Mouse (Mus musculus): Measurements from ENCODE around the gene Arhgap18. TPM values are rescaled to one million over a fixed set of nuclear protein-coding genes. Genes with fewer than 3 reads are reported as not detected.

The Arhgap18 gene
- polyA plus RNA-seq, 1 experiment from 2014 or later, result 9.7 TPM

DNA sequence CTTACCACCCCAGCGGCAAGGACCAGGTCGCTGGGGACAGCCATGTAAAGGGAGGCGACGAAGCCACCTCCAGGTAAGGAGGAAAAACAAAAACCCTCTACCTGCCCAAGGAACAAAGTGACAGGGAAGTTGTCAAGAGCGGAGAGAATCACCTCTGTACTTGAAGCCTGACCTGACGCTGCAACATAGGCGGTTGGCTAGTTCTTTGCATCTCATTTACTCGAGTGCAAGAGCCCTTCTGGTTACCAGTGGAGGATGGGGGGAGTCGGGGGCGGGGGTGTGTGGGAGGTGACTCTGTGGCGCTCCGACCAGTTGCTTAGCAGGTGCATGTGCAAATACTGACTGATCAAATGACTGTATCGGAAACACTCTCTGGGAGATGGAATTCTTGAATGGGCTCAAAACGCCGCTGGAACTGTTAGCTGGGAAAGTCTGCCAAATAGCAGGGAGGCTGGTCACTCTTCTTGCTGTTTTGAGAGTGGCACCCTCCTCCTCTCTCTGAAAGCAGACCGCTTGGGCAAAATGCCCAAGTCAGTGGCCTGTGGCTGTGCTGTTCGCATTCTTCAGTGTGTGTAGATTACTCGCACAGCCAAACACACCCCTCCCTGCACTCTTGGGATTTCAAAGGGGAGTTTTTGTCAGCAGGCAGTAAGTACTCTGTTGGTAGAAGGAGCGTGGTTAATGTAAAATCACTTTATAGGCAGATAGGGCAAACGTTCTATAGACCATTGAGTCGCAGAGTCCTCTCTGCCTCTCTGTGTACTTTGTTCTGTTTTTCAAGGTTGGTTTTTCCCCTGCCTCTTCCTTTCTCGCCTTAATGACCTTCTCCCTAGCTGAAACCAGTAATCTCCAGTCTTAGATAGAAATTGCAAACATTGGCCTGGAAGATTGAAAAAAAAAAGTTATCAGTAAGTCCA is 19.7 kb downstream of the Arhgap18 start:
- H3K4me1 ChIP-seq (ENCODE audit: control insufficient read depth, low read depth, low read length), result peaks cover 29% of the 10 kb centered on the region
- no peaks in the 10 kb centered on the region for H3K36me3 ChIP-seq (ENCODE audit: control insufficient read depth, insufficient read depth)
- H3K9ac ChIP-seq (ENCODE audit: low read depth, low read length), result peak overlapping the region; percentile 69
- H3K27me3 ChIP-seq (ENCODE audit: control insufficient read depth, insufficient read depth, low read depth, low read length), result no peaks in the 10 kb centered on the region
- peak overlapping the region; percentile 78 for H3K27ac ChIP-seq (ENCODE audit: low read length)
- ATAC-seq (ENCODE audit: low read depth), result peak; percentile 51
- WGBS (ENCODE audit: insufficient replicate concordance), result under 1% methylated on average over 22 of the region's 22 CpGs
- H3K4me3 ChIP-seq (ENCODE audit: low read depth, low read length), result peak overlapping the region; percentile 70
- no peaks in the 10 kb centered on the region for H3K9me3 ChIP-seq (replicated peaks; ENCODE audit: control insufficient read depth, low read length)
- peak overlapping the region; percentile 72 for H3K4me2 ChIP-seq (ENCODE audit: low read depth, low read length)

DNA sequence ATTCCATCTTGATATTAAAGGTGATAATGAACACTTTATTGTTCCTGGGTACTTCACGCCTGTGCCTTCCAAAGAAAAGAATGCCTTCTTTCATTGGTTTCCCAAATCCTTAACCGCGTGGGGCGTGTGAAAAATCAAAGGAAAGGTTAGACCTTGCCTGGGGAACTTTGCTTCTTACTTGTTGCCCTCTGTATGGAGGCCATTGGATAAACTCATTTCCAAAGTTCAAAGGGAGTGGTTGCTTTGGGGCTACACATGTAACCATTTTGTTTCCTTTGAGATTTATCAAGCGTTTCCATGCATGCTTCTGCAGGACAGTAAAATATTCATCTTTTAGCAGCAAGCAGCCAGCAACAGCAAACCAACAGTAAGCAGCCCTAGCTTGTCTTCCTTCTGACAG is 20.3 kb downstream of the Arhgap18 start:
- 37% methylated on average over 5 of the region's 5 CpGs for WGBS (ENCODE audit: insufficient replicate concordance)
- H3K9me3 ChIP-seq (replicated peaks; ENCODE audit: control insufficient read depth, low read length), result no peaks in the 10 kb centered on the region
- peaks cover 29% of the 10 kb centered on the region for H3K4me1 ChIP-seq (ENCODE audit: control insufficient read depth, low read depth, low read length)
- no peaks in the 10 kb centered on the region for H3K27me3 ChIP-seq (ENCODE audit: control insufficient read depth, insufficient read depth, low read depth, low read length)
- peak overlapping the region; percentile 72 for H3K4me2 ChIP-seq (ENCODE audit: low read depth, low read length)
- H3K9ac ChIP-seq (ENCODE audit: low read depth, low read length), result no peak overlapping the region
- H3K36me3 ChIP-seq (ENCODE audit: control insufficient read depth, insufficient read depth), result no peaks in the 10 kb centered on the region
- H3K4me3 ChIP-seq (ENCODE audit: low read depth, low read length), result peak overlapping the region; percentile 70
- peak overlapping the region; percentile 1; the same call in 1 of the 2 replicates for H3K27ac ChIP-seq (ENCODE audit: low read length)
- ATAC-seq (ENCODE audit: low read depth), result no peak

DNA sequence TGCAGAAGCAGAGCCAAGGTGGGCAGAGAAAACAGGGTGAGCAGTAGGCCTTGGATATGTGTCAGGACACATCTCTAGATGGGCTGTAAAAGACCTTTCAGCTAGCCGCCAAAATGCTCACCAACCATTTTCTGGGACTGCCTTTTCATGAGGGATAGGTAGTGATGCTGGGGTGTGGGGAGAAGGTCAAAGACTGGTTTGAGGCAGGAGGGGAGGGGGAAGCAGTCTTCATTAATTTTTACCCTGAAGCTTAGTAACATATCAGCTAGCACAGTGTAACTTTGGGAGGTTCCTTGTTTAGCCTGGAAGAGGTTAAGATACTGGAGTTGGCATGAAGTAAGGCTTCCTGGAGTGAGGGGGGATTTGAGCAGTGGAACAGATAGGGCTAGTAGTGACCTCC is 21.0 kb downstream of the Arhgap18 start:
- 52% methylated on average over 1 of the region's 1 CpGs for whole genome bisulfite sequencing (ENCODE audit: insufficient replicate concordance)
- Histone ChIP-seq H3K4me3 (ENCODE audit: low read depth, low read length) (no peak overlapping the region), H3K9ac (ENCODE audit: low read depth, low read length) (no peak overlapping the region)

DNA sequence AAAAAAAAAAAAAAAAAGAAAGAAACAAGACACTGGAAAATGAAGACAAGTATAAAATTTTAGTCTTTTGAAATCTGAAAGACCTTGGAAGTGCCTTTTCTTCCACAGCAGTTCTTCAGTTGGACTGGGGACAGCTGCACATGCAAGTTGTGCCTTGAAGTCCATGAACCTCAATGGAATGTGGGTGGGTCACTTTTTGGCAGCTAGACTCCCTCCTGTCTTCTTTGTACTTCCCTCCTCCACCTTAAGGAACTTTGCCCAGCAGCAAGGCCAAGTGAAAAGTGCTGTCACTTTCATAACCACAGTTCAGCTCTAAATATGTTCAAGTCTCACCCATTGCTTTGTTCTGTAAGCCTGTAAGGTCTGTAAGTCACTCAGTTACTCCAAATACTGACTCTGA is 23.2 kb downstream of the Arhgap18 start:
- Histone ChIP-seq H3K27ac (ENCODE audit: low read length) (no peak overlapping the region), H3K4me3 (ENCODE audit: low read depth, low read length) (no peak overlapping the region), H3K9me3 (replicated peaks; ENCODE audit: control insufficient read depth, low read length) (no peaks in the 10 kb centered on the region)

More for the DNA sequence above, 21.0 kb downstream of the Arhgap18 start:
- no peak for ATAC-seq (ENCODE audit: low read depth)
- H3K4me2 ChIP-seq (ENCODE audit: low read depth, low read length), result peak overlapping the region; percentile 25; the same call in 1 of the 2 replicates
- H3K27ac ChIP-seq (ENCODE audit: low read length), result no peak overlapping the region
- no peaks in the 10 kb centered on the region for H3K27me3 ChIP-seq (ENCODE audit: control insufficient read depth, insufficient read depth, low read depth, low read length)
- peaks cover 23% of the 10 kb centered on the region for H3K4me1 ChIP-seq (ENCODE audit: control insufficient read depth, low read depth, low read length)
- no peaks in the 10 kb centered on the region for H3K36me3 ChIP-seq (ENCODE audit: control insufficient read depth, insufficient read depth)
- H3K9me3 ChIP-seq (replicated peaks; ENCODE audit: control insufficient read depth, low read length), result no peaks in the 10 kb centered on the region

DNA sequence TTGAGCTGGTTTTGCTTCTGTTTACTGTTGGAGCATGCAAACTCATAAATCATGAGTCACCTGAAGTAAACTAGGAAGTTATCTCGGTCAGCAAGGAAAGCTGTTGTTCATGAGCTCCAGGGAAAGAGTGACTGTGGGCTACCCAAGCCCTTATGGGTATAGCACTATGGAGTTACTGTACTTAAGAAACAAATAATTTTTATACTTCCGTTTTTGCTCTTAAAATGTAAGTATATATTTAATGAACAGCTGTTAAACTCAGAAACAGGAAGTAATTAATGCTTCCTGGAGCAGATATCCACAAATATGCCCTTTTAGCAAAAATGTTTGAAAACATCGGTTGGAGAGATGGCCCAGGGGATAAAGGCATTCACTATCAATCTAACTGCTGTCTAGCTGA is 27.4 kb downstream of the Arhgap18 start:
- Histone ChIP-seq H3K4me2 (ENCODE audit: low read depth, low read length) (no peak overlapping the region), H3K9ac (ENCODE audit: low read depth, low read length) (no peak overlapping the region), H3K9me3 (replicated peaks; ENCODE audit: control insufficient read depth, low read length) (no peaks in the 10 kb centered on the region), H3K36me3 (ENCODE audit: control insufficient read depth, insufficient read depth) (no peaks in the 10 kb centered on the region), H3K27me3 (ENCODE audit: control insufficient read depth, insufficient read depth, low read depth, low read length) (no peaks in the 10 kb centered on the region), H3K4me3 (ENCODE audit: low read depth, low read length) (no peak overlapping the region), H3K27ac (ENCODE audit: low read length) (no peak overlapping the region), H3K4me1 (ENCODE audit: control insufficient read depth, low read depth, low read length) (peaks cover 3% of the 10 kb centered on the region; the same call in 1 of the 2 replicates)
- ATAC-seq (ENCODE audit: low read depth), result no peak
- WGBS (ENCODE audit: insufficient replicate concordance), result 23% methylated on average over 3 of the region's 3 CpGs

More for the DNA sequence above, 23.2 kb downstream of the Arhgap18 start:
- no peak overlapping the region for H3K4me2 ChIP-seq (ENCODE audit: low read depth, low read length)
- H3K27me3 ChIP-seq (ENCODE audit: control insufficient read depth, insufficient read depth, low read depth, low read length), result no peaks in the 10 kb centered on the region
- H3K36me3 ChIP-seq (ENCODE audit: control insufficient read depth, insufficient read depth), result no peaks in the 10 kb centered on the region
- H3K4me1 ChIP-seq (ENCODE audit: control insufficient read depth, low read depth, low read length), result peaks cover 22% of the 10 kb centered on the region
- ATAC-seq (ENCODE audit: low read depth), result no peak
- no peak overlapping the region for H3K9ac ChIP-seq (ENCODE audit: low read depth, low read length)

DNA sequence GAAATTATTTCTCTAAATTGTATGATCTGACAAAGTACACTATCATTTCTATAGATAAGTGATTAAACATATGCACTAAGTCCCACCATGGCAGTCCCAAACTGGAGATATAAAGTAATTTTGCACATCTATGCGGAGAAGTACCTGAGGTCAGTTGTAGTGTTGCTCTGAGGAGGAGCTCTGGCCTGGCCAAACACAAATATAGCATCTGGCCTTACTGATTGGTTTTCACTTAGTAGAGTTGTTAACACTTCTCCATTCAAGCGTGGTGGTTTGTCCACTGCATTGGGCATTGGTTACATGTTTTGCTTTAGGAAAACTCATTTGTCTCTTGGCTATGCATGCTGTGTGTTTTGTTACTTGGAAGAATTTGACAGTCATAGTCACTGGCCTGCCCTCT is 36.5 kb downstream of the Arhgap18 start:
- Histone ChIP-seq H3K36me3 (ENCODE audit: control insufficient read depth, insufficient read depth) (no peaks in the 10 kb centered on the region), H3K9ac (ENCODE audit: low read depth, low read length) (no peak overlapping the region), H3K4me2 (ENCODE audit: low read depth, low read length) (no peak overlapping the region), H3K9me3 (replicated peaks; ENCODE audit: control insufficient read depth, low read length) (no peaks in the 10 kb centered on the region), H3K4me1 (ENCODE audit: control insufficient read depth, low read depth, low read length) (no peaks in the 10 kb centered on the region; the same call in 1 of the 2 replicates), H3K4me3 (ENCODE audit: low read depth, low read length) (no peak overlapping the region), H3K27ac (ENCODE audit: low read length) (no peak overlapping the region), H3K27me3 (ENCODE audit: control insufficient read depth, insufficient read depth, low read depth, low read length) (no peaks in the 10 kb centered on the region)
- 49% methylated on average over 2 of the region's 2 CpGs for WGBS (ENCODE audit: insufficient replicate concordance)
- no peak for ATAC-seq (ENCODE audit: low read depth)

DNA sequence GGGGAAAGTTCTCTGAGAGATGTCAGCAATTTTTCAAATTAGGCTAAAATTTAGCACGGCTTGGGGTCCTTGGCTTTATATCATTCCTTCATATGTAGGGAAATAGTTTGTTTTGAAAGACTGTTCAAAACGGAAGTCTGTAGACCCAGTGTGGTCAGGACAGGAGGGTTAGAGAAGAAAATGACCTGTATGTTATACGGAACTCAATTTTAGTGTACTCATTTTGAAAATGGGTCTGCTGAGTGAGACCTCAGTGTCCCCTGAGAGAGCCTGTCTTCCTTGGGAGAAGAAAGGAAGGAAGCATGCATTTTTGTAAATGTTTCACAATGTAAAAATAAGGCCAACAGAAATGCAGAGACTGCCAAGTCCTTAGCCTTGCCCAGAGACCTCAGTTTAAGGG is 38.6 kb downstream of the Arhgap18 start:
- no peaks in the 10 kb centered on the region for H3K4me1 ChIP-seq (ENCODE audit: control insufficient read depth, low read depth, low read length)
- WGBS (ENCODE audit: insufficient replicate concordance), result 24% methylated on average over 3 of the region's 3 CpGs
- H3K4me2 ChIP-seq (ENCODE audit: low read depth, low read length), result no peak overlapping the region
- no peak overlapping the region for H3K4me3 ChIP-seq (ENCODE audit: low read depth, low read length)
- H3K27ac ChIP-seq (ENCODE audit: low read length), result no peak overlapping the region
- ATAC-seq (ENCODE audit: low read depth), result no peak
- no peaks in the 10 kb centered on the region for H3K27me3 ChIP-seq (ENCODE audit: control insufficient read depth, insufficient read depth, low read depth, low read length)
- H3K36me3 ChIP-seq (ENCODE audit: control insufficient read depth, insufficient read depth), result no peaks in the 10 kb centered on the region
- H3K9me3 ChIP-seq (replicated peaks; ENCODE audit: control insufficient read depth, low read length), result no peaks in the 10 kb centered on the region
- H3K9ac ChIP-seq (ENCODE audit: low read depth, low read length), result no peak overlapping the region

DNA sequence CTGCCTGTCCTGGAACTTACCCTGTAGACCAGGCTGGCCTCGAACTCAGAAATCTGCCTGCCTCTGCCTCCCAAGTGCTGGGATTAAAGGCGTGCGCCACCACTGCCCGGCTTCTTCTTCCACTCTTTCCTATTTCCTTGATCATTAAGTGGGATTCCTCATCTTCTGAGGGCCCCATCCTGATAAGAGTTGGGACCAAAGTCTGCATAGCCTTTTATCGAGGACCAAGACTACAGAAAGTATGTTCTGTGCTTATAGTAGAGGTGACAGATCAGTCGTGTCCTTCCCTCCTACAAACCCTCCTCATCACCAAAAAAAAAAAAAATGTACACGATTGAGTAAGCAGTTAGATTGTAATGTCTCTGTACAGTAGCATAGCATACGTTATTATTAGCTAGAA is 39.8 kb downstream of the Arhgap18 start:
- Histone ChIP-seq H3K9me3 (replicated peaks; ENCODE audit: control insufficient read depth, low read length) (no peaks in the 10 kb centered on the region), H3K4me2 (ENCODE audit: low read depth, low read length) (no peak overlapping the region), H3K4me3 (ENCODE audit: low read depth, low read length) (no peak overlapping the region), H3K4me1 (ENCODE audit: control insufficient read depth, low read depth, low read length) (no peaks in the 10 kb centered on the region; the same call in 1 of the 2 replicates), H3K27me3 (ENCODE audit: control insufficient read depth, insufficient read depth, low read depth, low read length) (no peaks in the 10 kb centered on the region), H3K9ac (ENCODE audit: low read depth, low read length) (no peak overlapping the region), H3K36me3 (ENCODE audit: control insufficient read depth, insufficient read depth) (no peaks in the 10 kb centered on the region), H3K27ac (ENCODE audit: low read length) (no peak overlapping the region)
- WGBS (ENCODE audit: insufficient replicate concordance), result 65% methylated on average over 8 of the region's 8 CpGs
- no peak for ATAC-seq (ENCODE audit: low read depth)

Measured in liver, embryonic 16.5 days (tissue).